Mouse (Mus musculus): ENCODE data around the gene Csta1.
A peak's percentile ranks its signal among the peaks of the same experiment; 100 is the strongest.
"Not testable (repeated sequence)": the region's sequence is repeated elsewhere in the genome, so short reads cannot be mapped to it uniquely, and the experiment has no call there.

Gene Csta1

GRCm38 (mm10) chr16:36131141-36131540, at the start of gene Csta1:
Gene Csta1, minus strand, starts transcription at chr16:36131241.
- DNase-seq (ENCODE audit: low spot score), result no peak

- no peak for DNase-seq (ENCODE audit: low spot score)
Measured at GRCm38 (mm10) chr16:36179910-36180309, 48.9 kb upstream of the Csta1 start.

GRCm38 (mm10) chr16:36176108-36176507, 45.1 kb upstream of the Csta1 start:
- no peak for DNase-seq (ENCODE audit: low spot score)

- not testable (repeated sequence) for DNase-seq (ENCODE audit: low spot score)
Measured at GRCm38 (mm10) chr16:36167841-36168240, 36.8 kb upstream of the Csta1 start.

GRCm38 (mm10) chr16:36156402-36156975, 25.4 kb upstream of the Csta1 start, which contains the start of gene Stfa2l1:
Gene Stfa2l1, plus strand, starts transcription at chr16:36156811.
- DNase-seq (ENCODE audit: low spot score), result no peak

GRCm38 (mm10) chr16:36138201-36138600, 7.2 kb upstream of the Csta1 start:
- DNase-seq (ENCODE audit: low spot score), result no peak

- no peak for DNase-seq (ENCODE audit: low spot score)
Measured at GRCm38 (mm10) chr16:36128092-36128491, 2.9 kb downstream of the Csta1 start.

- not testable (repeated sequence) for DNase-seq (ENCODE audit: low spot score)
Measured at GRCm38 (mm10) chr16:36115751-36116150, 15.3 kb downstream of the Csta1 start.

- DNase-seq (ENCODE audit: low spot score), result not testable (repeated sequence)
Measured at GRCm38 (mm10) chr16:36111486-36111885, 19.6 kb downstream of the Csta1 start.

GRCm38 (mm10) chr16:36102211-36102610, 28.8 kb downstream of the Csta1 start:
- DNase-seq (ENCODE audit: low spot score), result no peak

- no peak for DNase-seq (ENCODE audit: low spot score)
Measured at GRCm38 (mm10) chr16:36101526-36101925, 29.5 kb downstream of the Csta1 start.

GRCm38 (mm10) chr16:36097813-36098499, 33.1 kb downstream of the Csta1 start:
- DNase-seq (ENCODE audit: low spot score), result not testable (repeated sequence)

GRCm38 (mm10) chr16:36094079-36094478, 37.0 kb downstream of the Csta1 start:
- no peak for DNase-seq (ENCODE audit: low spot score)

- DNase-seq (ENCODE audit: low spot score), result no peak
Measured at GRCm38 (mm10) chr16:36090785-36091509, 40.1 kb downstream of the Csta1 start.

GRCm38 (mm10) chr16:36089850-36090616, 41.0 kb downstream of the Csta1 start:
- no peak for DNase-seq (ENCODE audit: low spot score)

GRCm38 (mm10) chr16:36089065-36089464, 42.0 kb downstream of the Csta1 start:
- no peak for DNase-seq (ENCODE audit: low spot score)

GRCm38 (mm10) chr16:36087846-36088245, 43.2 kb downstream of the Csta1 start:
- no peak for DNase-seq (ENCODE audit: low spot score)

- DNase-seq (ENCODE audit: low spot score), result no peak
Measured at GRCm38 (mm10) chr16:36079916-36080315, 51.1 kb downstream of the Csta1 start.

GRCm38 (mm10) chr16:36074772-36075171, 56.3 kb downstream of the Csta1 start:
- DNase-seq (ENCODE audit: low spot score), result no peak

GRCm38 (mm10) chr16:36072410-36073011, 58.5 kb downstream of the Csta1 start:
- no peak for DNase-seq (ENCODE audit: low spot score)

GRCm38 (mm10) chr16:36071450-36072379, 59.3 kb downstream of the Csta1 start, which contains the start of the genes Fam162a and Ccdc58:
Gene Fam162a, minus strand, starts transcription at chr16:36071594.
Gene Ccdc58, plus strand, starts transcription at chr16:36071685.
- peak; percentile 87 for DNase-seq (ENCODE audit: low spot score)

Measured in c-Kit-positive CD71-positive TER-119-positive erythroid progenitor cells, embryonic 14.5 days (primary cell).